Mouse (Mus musculus): Measurements from ENCODE around the gene Cplx2. TPM values are rescaled to one million over a fixed set of nuclear protein-coding genes. Genes with fewer than 3 reads are reported as not detected.

The Cplx2 gene
- polyA plus RNA-seq, 1 experiment from 2014 or later, result 30.8 TPM

DNA sequence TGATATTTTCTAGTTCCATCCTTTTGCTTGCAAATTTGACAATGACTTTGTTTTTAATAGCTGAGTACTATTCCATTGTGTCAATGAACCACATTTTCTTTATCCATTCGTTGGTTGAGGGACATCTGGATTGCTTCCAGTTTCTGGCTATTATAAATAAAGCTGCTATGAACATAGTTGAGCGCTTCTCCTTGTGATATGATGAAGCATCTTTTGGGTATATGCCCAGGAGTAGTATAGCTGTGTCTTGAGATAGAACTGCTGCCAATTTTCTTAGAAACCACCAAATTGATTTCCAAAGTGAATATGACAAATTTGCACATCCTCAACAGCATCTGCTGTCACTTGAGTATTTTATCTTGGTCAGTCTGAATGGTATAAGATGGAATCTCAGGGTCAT lies 34.7 kb downstream of the Cplx2 start:
- H3K4me2 ChIP-seq (ENCODE audit: low read length), result no peak overlapping the region
- no peak overlapping the region for H3K4me3 ChIP-seq (ENCODE audit: low read depth, low read length)
- 80% methylated on average over 2 of the region's 2 CpGs for WGBS
- H3K27me3 ChIP-seq (ENCODE audit: control insufficient read depth, insufficient read depth, low read depth, low read length), result no peaks in the 10 kb centered on the region
- H3K36me3 ChIP-seq (ENCODE audit: control insufficient read depth, insufficient read depth, low read length), result no peaks in the 10 kb centered on the region
- no peak for ATAC-seq
- peaks cover 10% of the 10 kb centered on the region for H3K4me1 ChIP-seq (ENCODE audit: control insufficient read depth, insufficient read depth, low read length)
- H3K9me3 ChIP-seq (replicated peaks; ENCODE audit: control insufficient read depth, low read length, poor library complexity, severe bottlenecking), result no peaks in the 10 kb centered on the region
- H3K9ac ChIP-seq (ENCODE audit: low read depth, low read length), result no peak overlapping the region
- no peak overlapping the region for H3K27ac ChIP-seq (ENCODE audit: low read length)

DNA sequence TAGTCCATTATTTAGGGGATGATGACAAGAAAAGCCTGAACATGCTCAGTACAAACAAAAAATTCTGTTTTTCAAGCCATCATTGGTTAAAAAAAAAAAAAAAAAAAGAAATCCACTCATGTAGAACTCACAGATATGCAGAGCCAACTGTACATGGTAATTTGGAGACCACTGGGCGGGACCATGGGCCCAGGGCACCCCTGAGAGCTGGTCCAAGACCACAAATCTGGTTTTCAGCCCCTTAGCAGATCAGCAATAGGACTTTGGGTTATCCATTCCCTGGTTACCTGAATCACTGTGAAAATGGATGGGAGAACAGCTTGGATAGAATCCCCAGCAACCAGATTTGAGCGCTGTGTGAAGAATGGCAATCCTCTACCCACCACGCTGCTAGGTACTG lies 40.5 kb downstream of the Cplx2 start:
- Histone ChIP-seq H3K36me3 (ENCODE audit: control insufficient read depth, insufficient read depth, low read length) (no peaks in the 10 kb centered on the region), H3K9ac (ENCODE audit: low read depth, low read length) (no peak overlapping the region), H3K27me3 (ENCODE audit: control insufficient read depth, insufficient read depth, low read depth, low read length) (no peaks in the 10 kb centered on the region), H3K9me3 (replicated peaks; ENCODE audit: control insufficient read depth, low read length, poor library complexity, severe bottlenecking) (no peaks in the 10 kb centered on the region), H3K4me2 (ENCODE audit: low read length) (no peak overlapping the region), H3K27ac (ENCODE audit: low read length) (no peak overlapping the region), H3K4me3 (ENCODE audit: low read depth, low read length) (no peak overlapping the region), H3K4me1 (ENCODE audit: control insufficient read depth, insufficient read depth, low read length) (peaks cover 4% of the 10 kb centered on the region; the same call in 1 of the 2 replicates)
- 82% methylated on average over 3 of the region's 3 CpGs for WGBS
- ATAC-seq, result no peak

DNA sequence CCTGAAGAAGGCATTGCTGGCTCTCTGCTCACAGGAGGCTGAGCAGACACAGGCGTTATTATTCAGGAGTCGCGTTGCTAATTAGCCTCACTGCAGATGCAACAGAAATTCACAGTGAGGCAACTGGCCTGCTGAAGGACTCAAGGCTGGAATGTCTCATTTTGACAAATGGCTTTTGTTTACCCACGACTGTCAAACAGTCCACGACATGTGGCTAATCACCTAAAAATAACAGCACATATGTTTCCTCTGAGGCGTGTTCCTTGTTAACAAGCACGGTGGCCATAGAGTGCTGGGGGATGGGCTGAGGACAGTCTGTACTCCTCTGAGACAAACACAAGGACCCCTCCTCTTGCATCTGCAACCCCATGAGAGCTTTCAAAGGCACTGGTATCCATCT lies 41.1 kb downstream of the Cplx2 start:
- ATAC-seq, result no peak
- H3K9ac ChIP-seq (ENCODE audit: low read depth, low read length), result no peak overlapping the region
- H3K4me1 ChIP-seq (ENCODE audit: control insufficient read depth, insufficient read depth, low read length), result peaks cover 4% of the 10 kb centered on the region; the same call in 1 of the 2 replicates
- H3K27ac ChIP-seq (ENCODE audit: low read length), result no peak overlapping the region
- H3K27me3 ChIP-seq (ENCODE audit: control insufficient read depth, insufficient read depth, low read depth, low read length), result no peaks in the 10 kb centered on the region
- no peaks in the 10 kb centered on the region for H3K9me3 ChIP-seq (replicated peaks; ENCODE audit: control insufficient read depth, low read length, poor library complexity, severe bottlenecking)
- no peaks in the 10 kb centered on the region for H3K36me3 ChIP-seq (ENCODE audit: control insufficient read depth, insufficient read depth, low read length)
- no peak overlapping the region for H3K4me3 ChIP-seq (ENCODE audit: low read depth, low read length)
- H3K4me2 ChIP-seq (ENCODE audit: low read length), result no peak overlapping the region
- WGBS, result 24% methylated on average over 7 of the region's 7 CpGs

DNA sequence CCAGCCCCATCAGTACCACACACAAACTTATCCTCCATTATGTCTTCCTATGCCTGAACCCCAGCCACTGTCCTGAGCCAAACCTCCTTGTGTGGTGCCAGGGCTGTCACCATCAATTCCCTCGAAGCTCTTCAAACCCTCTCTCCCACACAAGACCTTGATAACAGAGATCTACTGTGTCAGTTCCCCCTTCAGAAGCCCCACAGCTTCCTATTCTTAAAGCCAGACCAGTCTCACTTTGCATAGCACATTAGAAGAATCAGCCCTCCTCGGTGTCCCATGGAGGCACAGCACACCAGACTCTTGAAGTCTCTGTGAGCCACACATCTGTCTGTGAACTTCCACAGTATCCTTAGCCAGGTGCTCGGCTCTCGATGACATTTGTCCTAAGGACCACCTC lies 41.6 kb downstream of the Cplx2 start:
- Histone ChIP-seq H3K4me2 (ENCODE audit: low read length) (no peak overlapping the region), H3K27me3 (ENCODE audit: control insufficient read depth, insufficient read depth, low read depth, low read length) (no peaks in the 10 kb centered on the region), H3K9me3 (replicated peaks; ENCODE audit: control insufficient read depth, low read length, poor library complexity, severe bottlenecking) (no peaks in the 10 kb centered on the region), H3K9ac (ENCODE audit: low read depth, low read length) (no peak overlapping the region), H3K4me3 (ENCODE audit: low read depth, low read length) (no peak overlapping the region), H3K27ac (ENCODE audit: low read length) (no peak overlapping the region), H3K36me3 (ENCODE audit: control insufficient read depth, insufficient read depth, low read length) (no peaks in the 10 kb centered on the region), H3K4me1 (ENCODE audit: control insufficient read depth, insufficient read depth, low read length) (peaks cover 4% of the 10 kb centered on the region; the same call in 1 of the 2 replicates)
- WGBS, result 85% methylated on average over 4 of the region's 4 CpGs
- ATAC-seq, result no peak

DNA sequence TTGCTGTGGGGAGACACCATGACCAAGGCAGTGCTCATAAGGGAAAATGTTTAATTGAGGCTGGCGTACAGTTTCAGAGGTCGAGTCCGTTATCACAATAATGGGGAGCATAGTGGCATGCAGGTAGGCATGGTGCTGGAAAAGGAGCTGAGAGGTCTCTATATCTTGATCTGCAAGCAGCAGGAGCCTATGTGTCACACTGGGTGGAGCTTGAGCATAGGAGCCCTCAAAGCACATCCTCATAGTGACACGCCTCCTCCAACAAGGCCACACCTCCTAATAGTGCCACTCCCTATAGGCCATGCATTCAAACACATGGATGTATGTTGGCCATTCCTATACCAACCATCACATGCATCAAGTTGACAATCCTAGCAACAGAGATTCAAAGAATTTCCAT lies 43.9 kb downstream of the Cplx2 start:
- no peaks in the 10 kb centered on the region for H3K36me3 ChIP-seq (ENCODE audit: control insufficient read depth, insufficient read depth, low read length)
- no peak overlapping the region for H3K27ac ChIP-seq (ENCODE audit: low read length)
- ATAC-seq, result no peak
- WGBS, result 97% methylated on average over 4 of the region's 4 CpGs
- H3K27me3 ChIP-seq (ENCODE audit: control insufficient read depth, insufficient read depth, low read depth, low read length), result no peaks in the 10 kb centered on the region
- H3K9me3 ChIP-seq (replicated peaks; ENCODE audit: control insufficient read depth, low read length, poor library complexity, severe bottlenecking), result no peaks in the 10 kb centered on the region
- H3K4me2 ChIP-seq (ENCODE audit: low read length), result no peak overlapping the region
- no peak overlapping the region for H3K9ac ChIP-seq (ENCODE audit: low read depth, low read length)
- no peak overlapping the region for H3K4me3 ChIP-seq (ENCODE audit: low read depth, low read length)
- H3K4me1 ChIP-seq (ENCODE audit: control insufficient read depth, insufficient read depth, low read length), result peaks cover 9% of the 10 kb centered on the region

DNA sequence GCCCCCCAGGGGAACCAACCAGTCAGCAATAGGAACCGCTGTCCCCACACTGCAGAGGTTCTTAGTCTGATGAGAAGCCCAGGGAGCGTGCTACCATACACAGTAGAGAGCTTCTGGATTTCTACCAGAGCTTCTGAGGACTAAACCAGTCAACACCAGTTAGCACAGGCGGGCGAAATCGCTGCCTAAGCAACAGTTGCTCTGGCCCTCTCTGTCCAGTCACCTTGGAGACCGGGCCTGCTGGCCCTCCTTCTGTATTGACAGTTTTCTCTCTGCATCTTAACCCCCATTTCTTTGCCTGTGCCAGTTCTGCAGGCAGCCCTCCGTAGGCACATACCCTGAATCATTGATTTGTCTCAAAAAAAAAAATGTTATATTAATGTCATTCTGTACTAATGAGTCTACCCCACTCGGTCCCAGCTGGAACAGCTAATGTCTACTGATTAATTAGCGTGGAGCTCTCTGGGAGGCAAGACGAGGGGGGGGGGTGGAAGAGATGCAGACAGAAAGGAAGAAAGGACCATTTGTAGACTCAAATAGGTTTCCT lies 47.7 kb downstream of the Cplx2 start:
- Histone ChIP-seq H3K27me3 (ENCODE audit: control insufficient read depth, insufficient read depth, low read depth, low read length) (no peaks in the 10 kb centered on the region), H3K4me2 (ENCODE audit: low read length) (no peak overlapping the region), H3K27ac (ENCODE audit: low read length) (peak overlapping the region; percentile 47; the same call in 1 of the 2 replicates), H3K4me3 (ENCODE audit: low read depth, low read length) (no peak overlapping the region), H3K4me1 (ENCODE audit: control insufficient read depth, insufficient read depth, low read length) (peaks cover 5% of the 10 kb centered on the region), H3K9me3 (replicated peaks; ENCODE audit: control insufficient read depth, low read length, poor library complexity, severe bottlenecking) (no peaks in the 10 kb centered on the region), H3K36me3 (ENCODE audit: control insufficient read depth, insufficient read depth, low read length) (no peaks in the 10 kb centered on the region), H3K9ac (ENCODE audit: low read depth, low read length) (no peak overlapping the region)
- ATAC-seq, result peak; percentile 51
- 49% methylated on average over 10 of the region's 10 CpGs for WGBS

DNA sequence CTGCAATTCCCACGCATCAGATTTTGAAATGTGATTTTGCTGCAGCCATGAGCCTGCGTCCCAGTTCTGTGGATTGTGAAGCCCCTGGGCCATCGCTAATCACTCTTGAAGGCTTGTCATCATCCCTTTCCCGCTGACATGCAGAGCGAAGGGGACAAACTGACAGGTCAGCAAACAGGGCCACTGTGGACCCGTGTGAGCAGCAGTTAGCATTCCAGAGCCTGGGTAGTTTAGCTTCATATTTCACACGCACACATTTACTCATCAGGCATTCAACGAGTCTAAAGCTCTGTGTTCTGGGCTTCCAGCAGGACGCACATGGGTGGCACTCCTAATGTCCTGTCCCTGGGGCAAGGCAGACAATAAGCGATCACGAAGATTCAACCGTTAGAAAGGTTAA lies 49.1 kb downstream of the Cplx2 start:
- Histone ChIP-seq H3K4me3 (ENCODE audit: low read depth, low read length) (no peak overlapping the region), H3K36me3 (ENCODE audit: control insufficient read depth, insufficient read depth, low read length) (no peaks in the 10 kb centered on the region), H3K27ac (ENCODE audit: low read length) (no peak overlapping the region), H3K9me3 (replicated peaks; ENCODE audit: control insufficient read depth, low read length, poor library complexity, severe bottlenecking) (no peaks in the 10 kb centered on the region), H3K4me2 (ENCODE audit: low read length) (no peak overlapping the region), H3K9ac (ENCODE audit: low read depth, low read length) (no peak overlapping the region), H3K27me3 (ENCODE audit: control insufficient read depth, insufficient read depth, low read depth, low read length) (no peaks in the 10 kb centered on the region), H3K4me1 (ENCODE audit: control insufficient read depth, insufficient read depth, low read length) (peaks cover 7% of the 10 kb centered on the region)
- 73% methylated on average over 12 of the region's 12 CpGs for WGBS
- ATAC-seq, result no peak

DNA sequence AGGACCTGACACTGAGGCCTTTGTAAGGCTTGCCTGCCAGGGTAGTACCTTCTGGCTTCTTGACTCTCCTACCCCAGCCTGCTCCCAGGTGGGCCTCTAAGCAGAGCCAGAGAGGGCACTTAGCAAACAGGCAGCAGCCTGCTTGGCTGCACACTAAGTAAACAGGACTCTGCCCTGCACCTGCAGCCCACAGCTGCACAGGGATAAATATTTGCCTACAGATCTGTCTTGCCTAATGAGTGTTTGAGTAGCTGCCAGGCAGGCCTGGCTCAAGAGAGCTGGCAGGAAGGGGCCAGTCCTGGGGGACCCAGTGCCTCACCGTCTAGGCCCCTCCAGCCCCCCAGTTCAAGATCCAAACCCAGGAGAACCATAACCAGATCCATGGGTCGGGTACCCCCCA lies 54.1 kb downstream of the Cplx2 start:
- H3K27ac ChIP-seq (ENCODE audit: low read length), result no peak overlapping the region; the same call in 1 of the 2 replicates
- H3K4me2 ChIP-seq (ENCODE audit: low read length), result no peak overlapping the region
- H3K36me3 ChIP-seq (ENCODE audit: control insufficient read depth, insufficient read depth, low read length), result no peaks in the 10 kb centered on the region
- peaks cover 4% of the 10 kb centered on the region; the same call in 1 of the 2 replicates for H3K4me1 ChIP-seq (ENCODE audit: control insufficient read depth, insufficient read depth, low read length)
- 46% methylated on average over 2 of the region's 2 CpGs for WGBS
- H3K4me3 ChIP-seq (ENCODE audit: low read depth, low read length), result no peak overlapping the region
- peak; percentile 42; the same call in 1 of the 2 replicates for ATAC-seq
- H3K9me3 ChIP-seq (replicated peaks; ENCODE audit: control insufficient read depth, low read length, poor library complexity, severe bottlenecking), result no peaks in the 10 kb centered on the region
- no peaks in the 10 kb centered on the region for H3K27me3 ChIP-seq (ENCODE audit: control insufficient read depth, insufficient read depth, low read depth, low read length)
- H3K9ac ChIP-seq (ENCODE audit: low read depth, low read length), result 0 out of 2 replicates have a peak overlapping the region, but pooled peaks have one; percentile 10

DNA sequence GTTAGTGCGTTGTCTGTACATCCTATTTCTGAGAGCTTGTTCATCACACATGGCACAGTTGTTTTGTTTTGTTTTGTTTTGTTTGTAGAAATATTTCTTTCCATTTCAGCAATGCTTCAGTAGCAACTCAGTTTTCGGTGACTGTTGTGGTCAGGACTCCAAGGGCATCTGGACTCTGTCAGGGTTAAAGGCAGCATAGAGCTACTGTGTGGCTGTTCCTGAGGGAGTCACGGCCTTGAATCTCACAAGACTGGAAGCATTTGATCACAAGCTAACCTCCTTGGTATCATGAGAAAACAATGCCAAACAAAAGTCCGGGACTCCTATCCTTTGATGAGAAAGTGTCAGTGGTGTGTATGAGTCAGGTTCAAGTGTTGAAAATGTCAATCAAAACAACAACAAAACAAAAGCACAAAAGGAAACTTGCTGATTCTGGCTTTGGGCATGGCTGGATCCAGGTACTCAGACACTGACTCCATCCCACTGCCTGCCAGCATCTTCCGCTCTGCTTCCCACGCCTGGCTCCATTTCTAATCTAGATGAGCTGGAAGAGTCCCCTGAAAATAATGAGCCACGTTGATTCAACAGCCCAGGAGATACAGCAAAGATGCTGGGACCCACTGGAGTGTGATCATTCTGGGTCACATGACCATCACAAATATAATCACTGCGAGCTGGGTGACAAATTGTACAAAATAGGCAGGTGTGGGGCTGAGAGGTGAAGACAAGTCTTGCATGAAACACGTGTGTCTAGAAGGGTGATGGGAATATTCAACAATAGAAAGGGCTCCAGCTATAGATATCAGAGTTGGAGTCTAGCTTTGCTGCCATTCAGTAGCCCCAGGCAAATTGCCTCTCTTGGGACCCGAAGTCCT lies 55.9 kb downstream of the Cplx2 start:
- no peak for ATAC-seq
- Histone ChIP-seq H3K9me3 (replicated peaks; ENCODE audit: control insufficient read depth, low read length, poor library complexity, severe bottlenecking) (no peaks in the 10 kb centered on the region), H3K27ac (ENCODE audit: low read length) (no peak overlapping the region), H3K36me3 (ENCODE audit: control insufficient read depth, insufficient read depth, low read length) (no peaks in the 10 kb centered on the region), H3K4me2 (ENCODE audit: low read length) (no peak overlapping the region), H3K4me1 (ENCODE audit: control insufficient read depth, insufficient read depth, low read length) (peaks cover 4% of the 10 kb centered on the region; the same call in 1 of the 2 replicates), H3K27me3 (ENCODE audit: control insufficient read depth, insufficient read depth, low read depth, low read length) (no peaks in the 10 kb centered on the region), H3K9ac (ENCODE audit: low read depth, low read length) (no peak overlapping the region), H3K4me3 (ENCODE audit: low read depth, low read length) (no peak overlapping the region)
- WGBS, result 74% methylated on average over 10 of the region's 10 CpGs

All from midbrain, embryonic 16.5 days (tissue).